Mouse (Mus musculus): ENCODE results near the gene Mfap5.
"Not testable (repeated sequence)": the region's sequence is repeated elsewhere in the genome, so short reads cannot be mapped to it uniquely, and the experiment has no call there.

DNA sequence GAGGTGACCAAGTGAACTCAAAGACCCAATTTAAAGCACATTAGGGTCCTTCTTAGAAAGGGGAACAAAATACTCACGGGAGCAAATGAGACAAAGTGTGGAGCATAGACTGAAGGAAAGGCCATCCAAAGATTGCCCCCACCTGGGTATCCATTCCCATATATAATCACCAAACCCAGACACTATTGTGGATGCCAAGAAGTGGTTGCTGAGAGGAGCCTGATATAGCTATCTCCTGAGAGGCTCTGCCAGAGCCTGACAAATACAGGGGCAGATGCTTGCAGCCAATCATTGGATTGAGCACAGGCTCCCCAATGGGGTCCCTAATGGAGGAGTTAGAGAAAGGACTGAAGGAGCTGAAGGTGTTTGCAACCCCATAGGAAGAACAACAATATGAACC lies 69.4 kb downstream of the Mfap5 start:
- not testable (repeated sequence) for TF ChIP-seq POLR2A (IDR thresholded peaks at IDR 0.05; ENCODE audit: borderline replicate concordance, extremely low read depth, insufficient read depth, insufficient read length, poor library complexity, severe bottlenecking); CTCF (IDR thresholded peaks at IDR 0.05; ENCODE audit: borderline replicate concordance, extremely low read depth, insufficient read depth, insufficient read length)

All from brain, embryonic 14.5 days (tissue).